Mouse (Mus musculus): Measurements from ENCODE around the gene Naa40. TPM values are rescaled to one million over a fixed set of nuclear protein-coding genes. Genes with fewer than 3 reads are reported as not detected.

The Naa40 gene
- polyA plus RNA-seq, 1 experiment from 2014 or later: 59.6 TPM

DNA sequence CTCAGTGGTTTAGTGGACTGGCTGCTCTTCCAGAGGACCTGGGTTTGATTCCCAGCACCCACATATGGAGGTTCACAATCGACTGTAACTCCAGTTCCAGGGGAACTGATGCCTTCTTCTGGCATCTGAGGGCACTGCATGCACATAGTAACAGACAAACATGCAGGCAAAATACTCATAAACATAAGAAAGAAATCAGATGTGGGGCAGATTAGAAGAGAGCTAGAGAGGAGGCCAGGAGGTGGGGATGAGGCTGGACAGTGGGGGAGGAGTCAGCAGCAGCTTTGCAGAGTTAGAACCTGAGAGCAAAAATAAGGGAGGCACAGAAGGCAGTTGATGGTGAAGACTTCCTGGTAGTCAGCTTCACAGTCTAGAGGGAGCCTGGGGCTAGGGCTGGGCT lies 21.6 kb upstream of the Naa40 start:
- Histone ChIP-seq H3K9ac (replicated peaks) (no peak overlapping the region), H3K9me3 (replicated peaks) (no peaks in the 10 kb centered on the region), H3K4me2 (no peak overlapping the region), H3K36me3 (no peaks in the 10 kb centered on the region), H3K27me3 (replicated peaks) (no peaks in the 10 kb centered on the region), H3K4me3 (replicated peaks) (no peak overlapping the region), H3K4me1 (peaks cover 35% of the 10 kb centered on the region), H3K27ac (replicated peaks) (no peak overlapping the region)
- 97% methylated on average over 1 of the region's 1 CpGs for WGBS
- no peak for ATAC-seq (ENCODE audit: low FRiP score)

DNA sequence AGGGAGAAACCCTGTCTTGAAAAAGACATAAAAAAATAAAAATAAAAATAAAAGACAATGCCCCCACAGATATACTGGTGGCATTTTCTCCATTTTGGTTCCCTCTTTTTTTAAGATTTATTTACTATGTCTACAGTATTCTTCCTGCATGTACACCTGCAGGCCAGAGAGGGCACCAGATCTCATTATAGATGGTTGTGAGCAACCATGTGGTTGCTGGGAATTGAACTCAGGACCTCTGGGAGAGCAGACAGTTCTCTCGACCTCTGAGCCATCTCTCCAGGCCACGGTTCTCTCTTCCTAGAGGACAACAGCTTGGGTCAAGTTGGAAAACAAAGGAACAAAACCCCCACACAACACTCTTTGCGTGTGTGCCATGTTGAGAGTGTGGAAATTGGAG lies 21.0 kb upstream of the Naa40 start:
- H3K9me3 ChIP-seq (replicated peaks): no peaks in the 10 kb centered on the region
- H3K27me3 ChIP-seq (replicated peaks): no peaks in the 10 kb centered on the region
- H3K27ac ChIP-seq (replicated peaks): no peak overlapping the region
- no peak overlapping the region for H3K9ac ChIP-seq (replicated peaks)
- peaks cover 29% of the 10 kb centered on the region for H3K4me1 ChIP-seq
- WGBS: 93% methylated on average over 3 of the region's 3 CpGs
- no peak overlapping the region for H3K4me2 ChIP-seq
- H3K36me3 ChIP-seq: no peaks in the 10 kb centered on the region
- no peak for ATAC-seq (ENCODE audit: low FRiP score)
- H3K4me3 ChIP-seq (replicated peaks): no peak overlapping the region

DNA sequence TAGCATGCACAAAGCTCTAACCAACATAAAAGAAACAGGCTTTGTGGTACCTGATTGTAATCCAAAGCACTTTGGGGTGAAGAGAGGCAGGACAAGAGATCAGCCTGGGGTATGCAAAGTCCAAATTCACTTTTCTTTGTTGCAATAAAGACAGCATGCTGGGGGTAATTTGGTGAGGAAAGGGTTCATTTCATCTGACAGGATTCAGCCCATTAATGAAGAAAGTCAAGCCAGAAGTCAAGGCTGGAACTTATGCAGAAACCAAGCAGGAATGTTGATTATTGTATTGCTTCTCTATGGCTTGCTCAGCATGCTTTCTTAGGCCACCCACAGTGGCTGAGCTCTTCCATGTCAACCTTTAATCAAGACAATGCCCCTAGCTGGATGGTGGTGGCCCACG lies 20.5 kb upstream of the Naa40 start:
- no peaks in the 10 kb centered on the region for H3K36me3 ChIP-seq
- H3K9me3 ChIP-seq (replicated peaks): no peaks in the 10 kb centered on the region
- ATAC-seq (ENCODE audit: low FRiP score): no peak
- no peak overlapping the region for H3K4me3 ChIP-seq (replicated peaks)
- WGBS: 88% methylated on average over 1 of the region's 1 CpGs
- no peak overlapping the region for H3K4me2 ChIP-seq
- H3K9ac ChIP-seq (replicated peaks): no peak overlapping the region
- no peaks in the 10 kb centered on the region for H3K27me3 ChIP-seq (replicated peaks)
- peaks cover 24% of the 10 kb centered on the region for H3K4me1 ChIP-seq
- H3K27ac ChIP-seq (replicated peaks): no peak overlapping the region

DNA sequence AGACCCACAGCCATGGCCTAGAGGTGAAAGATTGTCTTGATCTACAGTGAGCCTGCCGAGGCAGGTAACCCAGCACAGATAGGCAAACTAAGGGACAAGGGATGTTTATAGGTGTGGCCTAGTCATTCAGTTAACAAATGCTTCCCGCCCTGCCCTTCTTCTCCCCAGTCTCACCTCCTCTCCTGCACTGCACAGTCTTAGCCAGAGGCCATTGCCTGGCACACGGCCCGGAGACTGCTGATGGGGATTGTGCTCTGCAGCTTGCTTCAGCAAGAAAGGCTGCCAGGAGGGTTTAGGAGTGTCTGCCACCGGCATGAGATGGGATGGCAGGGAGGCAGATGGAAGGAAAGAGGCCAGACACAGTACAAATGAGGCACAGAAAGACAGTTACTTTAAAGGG lies 16.9 kb upstream of the Naa40 start:
- WGBS: 77% methylated on average over 5 of the region's 5 CpGs
- Histone ChIP-seq H3K4me1 (no peaks in the 10 kb centered on the region), H3K9me3 (replicated peaks) (no peaks in the 10 kb centered on the region), H3K27me3 (replicated peaks) (no peaks in the 10 kb centered on the region), H3K36me3 (no peaks in the 10 kb centered on the region), H3K9ac (replicated peaks) (no peak overlapping the region), H3K4me2 (no peak overlapping the region), H3K4me3 (replicated peaks) (no peak overlapping the region), H3K27ac (replicated peaks) (no peak overlapping the region)
- no peak for ATAC-seq (ENCODE audit: low FRiP score)

DNA sequence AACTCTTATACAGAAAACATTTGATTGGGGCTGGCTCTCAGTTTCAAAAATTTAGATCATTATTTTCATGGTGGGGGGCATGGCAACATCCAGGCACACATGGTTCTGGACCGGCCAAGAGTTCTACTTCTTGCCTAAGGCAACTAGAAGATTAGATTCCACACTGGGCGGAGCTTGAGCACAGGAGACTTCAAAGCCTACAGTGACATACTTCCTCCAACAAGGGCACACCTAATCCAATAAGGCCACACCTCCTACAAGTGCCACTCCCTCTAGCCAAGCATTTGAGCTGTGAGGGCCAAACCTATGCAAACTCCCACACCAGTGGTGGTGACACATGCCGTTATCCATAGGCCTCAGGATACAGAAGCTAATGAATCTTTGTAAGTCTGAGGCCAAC lies 5.0 kb upstream of the Naa40 start:
- H3K36me3 ChIP-seq: no peaks in the 10 kb centered on the region
- H3K4me1 ChIP-seq: peaks cover 6% of the 10 kb centered on the region
- no peak overlapping the region for H3K4me2 ChIP-seq
- no peak for ATAC-seq (ENCODE audit: low FRiP score)
- 0 out of 2 replicates have a peak, but pooled peaks cover 3% of the 10 kb centered on the region for H3K27me3 ChIP-seq (replicated peaks)
- no peak overlapping the region for H3K4me3 ChIP-seq (replicated peaks)
- no peak overlapping the region for H3K9ac ChIP-seq (replicated peaks)
- WGBS: 84% methylated on average over 3 of the region's 3 CpGs
- H3K9me3 ChIP-seq (replicated peaks): no peaks in the 10 kb centered on the region
- no peak overlapping the region for H3K27ac ChIP-seq (replicated peaks)

DNA sequence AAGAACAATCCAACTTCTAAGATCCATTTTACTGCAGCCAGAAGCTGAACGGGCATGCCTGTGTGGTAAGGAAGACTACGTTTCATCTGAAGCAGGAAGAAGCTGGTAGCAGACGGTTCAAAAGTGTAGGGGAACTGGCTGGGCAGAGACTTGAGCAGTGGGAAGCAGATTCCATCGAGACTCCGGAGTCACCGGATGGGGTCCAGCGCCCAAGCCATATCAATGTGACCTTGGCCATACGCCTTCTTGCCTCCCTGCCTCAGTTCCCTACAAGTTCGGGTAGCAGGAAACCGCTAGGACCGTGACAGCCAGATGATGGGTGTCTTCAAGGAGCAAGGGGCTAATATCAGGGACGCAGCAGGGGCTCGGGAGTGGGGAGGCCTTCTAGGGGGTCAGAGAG lies 692 bp downstream of the Naa40 start:
- 1% methylated on average over 13 of the region's 13 CpGs for WGBS
- H3K27me3 ChIP-seq (replicated peaks): 0 out of 2 replicates have a peak, but pooled peaks cover 3% of the 10 kb centered on the region
- ATAC-seq (ENCODE audit: low FRiP score): no peak
- H3K36me3 ChIP-seq: no peaks in the 10 kb centered on the region
- H3K9ac ChIP-seq (replicated peaks): peak overlapping the region; percentile 73
- no peaks in the 10 kb centered on the region for H3K9me3 ChIP-seq (replicated peaks)
- H3K4me3 ChIP-seq (replicated peaks): peak overlapping the region; percentile 56
- peak overlapping the region; percentile 97 for H3K4me2 ChIP-seq
- H3K4me1 ChIP-seq: peaks cover 35% of the 10 kb centered on the region
- peak overlapping the region; percentile 83 for H3K27ac ChIP-seq (replicated peaks)

DNA sequence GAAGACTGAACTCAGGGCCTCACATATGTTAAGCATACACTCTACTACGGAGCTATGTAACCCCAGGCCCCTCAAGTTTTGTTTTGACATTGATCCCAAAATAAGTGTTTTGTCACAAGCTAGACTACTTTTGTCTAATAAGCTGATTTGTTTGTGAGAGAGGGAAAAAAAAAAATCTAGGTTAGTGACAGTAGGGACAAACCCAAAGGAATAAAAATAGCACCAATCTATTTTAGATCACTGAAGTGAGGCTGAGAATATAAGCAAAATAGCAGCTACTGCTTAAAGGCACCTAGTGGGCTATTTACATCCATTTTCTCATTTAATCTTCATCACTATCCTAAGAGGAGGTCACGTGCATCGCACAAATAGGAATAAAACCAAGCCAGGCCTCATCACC lies 1.4 kb downstream of the Naa40 start:
- Histone ChIP-seq H3K9ac (replicated peaks) (peak overlapping the region; percentile 73), H3K4me3 (replicated peaks) (peak overlapping the region; percentile 56), H3K4me1 (peaks cover 38% of the 10 kb centered on the region), H3K36me3 (0 out of 2 replicates have a peak, but pooled peaks cover under 1% of the 10 kb centered on the region), H3K27me3 (replicated peaks) (0 out of 2 replicates have a peak, but pooled peaks cover 3% of the 10 kb centered on the region), H3K9me3 (replicated peaks) (no peaks in the 10 kb centered on the region), H3K27ac (replicated peaks) (no peak overlapping the region), H3K4me2 (peak overlapping the region; percentile 97)
- 92% methylated on average over 3 of the region's 3 CpGs for WGBS
- no peak for ATAC-seq (ENCODE audit: low FRiP score)

DNA sequence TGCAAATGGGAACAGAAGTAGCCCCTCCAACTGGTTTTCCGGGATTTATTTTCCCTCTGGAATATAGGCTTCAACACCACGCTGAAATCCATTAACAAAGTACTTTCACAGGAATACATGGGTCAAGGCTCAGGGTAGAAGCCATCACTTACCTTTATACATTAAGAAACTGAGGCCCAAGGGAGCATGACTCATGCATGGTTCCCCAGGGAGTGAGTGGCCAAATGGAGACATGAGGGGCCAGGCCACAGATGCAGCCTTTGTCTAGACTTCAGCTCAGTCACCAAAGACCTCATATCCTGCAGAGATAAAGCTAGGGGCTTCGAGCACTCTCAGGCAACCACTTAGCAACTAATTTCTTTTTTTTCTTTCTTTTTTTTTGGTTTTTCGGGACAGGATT lies 4.2 kb downstream of the Naa40 start:
- H3K9me3 ChIP-seq (replicated peaks): no peaks in the 10 kb centered on the region
- no peak overlapping the region for H3K27ac ChIP-seq (replicated peaks)
- no peaks in the 10 kb centered on the region for H3K27me3 ChIP-seq (replicated peaks)
- 77% methylated on average over 4 of the region's 4 CpGs for WGBS
- H3K4me1 ChIP-seq: peaks cover 38% of the 10 kb centered on the region
- H3K9ac ChIP-seq (replicated peaks): no peak overlapping the region
- ATAC-seq (ENCODE audit: low FRiP score): no peak
- peaks cover 23% of the 10 kb centered on the region for H3K36me3 ChIP-seq
- no peak overlapping the region for H3K4me2 ChIP-seq
- no peak overlapping the region for H3K4me3 ChIP-seq (replicated peaks)

DNA sequence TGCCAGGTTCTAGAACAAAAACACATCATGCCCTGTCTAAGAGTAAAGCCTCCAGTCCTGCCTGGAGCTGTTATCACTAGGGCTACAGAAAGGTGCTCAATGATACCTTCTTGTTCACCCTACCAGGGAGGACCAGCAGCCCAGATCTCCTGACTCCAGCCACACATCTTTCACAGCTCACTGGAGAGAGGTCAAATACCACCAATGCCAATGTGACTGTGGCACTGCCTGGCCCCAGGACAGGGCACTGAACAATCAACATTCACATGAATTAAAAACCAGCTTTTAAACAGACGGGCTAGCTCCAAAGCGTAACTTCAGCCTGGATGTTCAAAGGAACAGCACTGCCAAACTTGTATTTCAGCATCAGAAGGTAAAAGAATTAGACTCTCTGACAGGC lies 5.0 kb downstream of the Naa40 start:
- WGBS: 95% methylated on average over 2 of the region's 2 CpGs

DNA sequence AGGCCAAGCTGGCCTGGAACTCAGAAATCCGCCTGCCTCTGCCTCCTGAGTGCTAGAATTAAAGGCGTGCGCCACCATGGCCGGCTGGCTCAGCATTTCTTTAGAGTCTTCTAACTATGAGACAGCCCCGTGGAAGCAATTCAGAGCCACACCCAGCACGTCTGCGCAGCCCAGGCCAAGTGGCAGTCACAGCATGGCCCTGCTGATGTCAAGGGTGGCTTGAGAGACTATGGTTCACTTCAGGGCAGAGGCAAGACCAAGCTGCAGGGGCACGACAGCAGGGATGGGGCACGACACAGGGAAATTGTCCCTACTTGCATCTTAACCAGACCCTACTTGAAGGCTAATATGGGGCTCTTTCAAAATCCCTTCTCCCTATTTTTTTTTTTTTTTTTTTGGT lies 5.5 kb downstream of the Naa40 start:
- Histone ChIP-seq H3K9me3 (replicated peaks) (no peaks in the 10 kb centered on the region), H3K4me1 (peaks cover 32% of the 10 kb centered on the region), H3K27ac (replicated peaks) (no peak overlapping the region), H3K9ac (replicated peaks) (no peak overlapping the region), H3K4me3 (replicated peaks) (no peak overlapping the region), H3K27me3 (replicated peaks) (no peaks in the 10 kb centered on the region), H3K36me3 (peaks cover 36% of the 10 kb centered on the region), H3K4me2 (no peak overlapping the region)
- WGBS: 93% methylated on average over 9 of the region's 9 CpGs
- no peak for ATAC-seq (ENCODE audit: low FRiP score)

More for the DNA sequence above, 5.0 kb downstream of the Naa40 start:
- H3K27me3 ChIP-seq (replicated peaks): no peaks in the 10 kb centered on the region
- no peaks in the 10 kb centered on the region for H3K9me3 ChIP-seq (replicated peaks)
- no peak for ATAC-seq (ENCODE audit: low FRiP score)
- peaks cover 32% of the 10 kb centered on the region for H3K4me1 ChIP-seq
- H3K4me2 ChIP-seq: no peak overlapping the region
- H3K4me3 ChIP-seq (replicated peaks): no peak overlapping the region
- H3K27ac ChIP-seq (replicated peaks): no peak overlapping the region
- H3K9ac ChIP-seq (replicated peaks): no peak overlapping the region
- H3K36me3 ChIP-seq: peaks cover 30% of the 10 kb centered on the region

DNA sequence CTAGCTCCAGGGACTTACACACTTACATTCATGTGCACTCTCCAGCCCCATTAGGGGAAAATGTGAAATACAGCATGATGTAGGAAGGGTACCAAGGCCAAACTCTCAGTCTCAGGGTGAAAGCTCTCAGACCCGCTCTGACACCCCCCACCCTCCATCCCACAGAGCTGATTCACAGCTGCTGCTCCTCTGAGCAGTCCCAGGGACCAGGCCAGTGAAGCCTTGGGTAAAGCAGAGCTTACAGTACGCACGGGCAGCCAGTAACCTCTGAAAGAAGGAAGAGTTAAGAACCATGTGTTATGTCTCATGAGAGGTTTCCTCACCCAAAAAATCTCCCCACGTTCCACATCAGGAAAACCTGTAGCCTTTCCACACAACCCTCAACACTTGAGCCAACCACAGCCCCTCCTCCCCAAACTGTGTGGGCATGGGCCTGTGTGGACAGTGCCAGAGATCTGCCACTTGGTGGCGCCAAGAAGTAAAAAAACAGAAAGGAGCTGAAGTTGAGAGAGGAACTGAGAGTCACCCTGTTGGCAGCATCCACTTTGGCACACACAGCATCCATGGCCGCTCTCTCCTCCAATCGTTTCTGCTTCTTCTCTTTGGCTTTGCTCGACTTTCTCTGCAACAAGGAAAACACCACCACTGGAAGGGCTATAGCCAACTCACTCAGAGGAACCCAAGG lies 6.3 kb downstream of the Naa40 start:
- Histone ChIP-seq H3K27ac (replicated peaks) (peak overlapping the region; percentile 60; the same call in 1 of the 2 replicates), H3K9ac (replicated peaks) (no peak overlapping the region), H3K4me3 (replicated peaks) (no peak overlapping the region), H3K36me3 (peaks cover 42% of the 10 kb centered on the region), H3K9me3 (replicated peaks) (no peaks in the 10 kb centered on the region), H3K27me3 (replicated peaks) (no peaks in the 10 kb centered on the region), H3K4me1 (peaks cover 24% of the 10 kb centered on the region), H3K4me2 (no peak overlapping the region)
- ATAC-seq (ENCODE audit: low FRiP score): peak; percentile 90
- 52% methylated on average over 8 of the region's 8 CpGs for WGBS

DNA sequence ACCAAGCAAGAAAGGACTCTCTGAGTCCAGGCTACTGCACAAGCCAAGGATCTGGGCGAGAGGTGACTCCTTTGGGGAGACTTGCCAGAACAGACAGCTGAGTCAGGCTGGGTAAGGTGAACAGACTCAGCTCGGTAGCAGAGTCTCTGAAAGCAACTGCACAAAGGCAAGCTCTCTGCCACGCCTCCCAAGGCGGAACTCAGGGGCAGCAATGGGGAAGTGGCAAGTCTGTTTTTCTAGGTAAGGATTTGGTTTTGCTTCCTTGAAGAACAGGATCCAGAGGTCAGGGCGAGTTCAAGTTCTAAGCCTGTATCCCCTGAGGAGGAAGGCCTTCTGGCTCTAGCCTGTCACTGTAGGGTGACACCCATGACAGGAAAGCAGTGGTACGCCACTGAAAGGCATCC lies 14.5 kb downstream of the Naa40 start:
- Histone ChIP-seq H3K4me3 (replicated peaks) (no peak overlapping the region), H3K27ac (replicated peaks) (no peak overlapping the region), H3K9ac (replicated peaks) (no peak overlapping the region), H3K4me1 (no peaks in the 10 kb centered on the region), H3K9me3 (replicated peaks) (no peaks in the 10 kb centered on the region), H3K36me3 (peaks cover 57% of the 10 kb centered on the region), H3K4me2 (no peak overlapping the region), H3K27me3 (replicated peaks) (no peaks in the 10 kb centered on the region)
- ATAC-seq (ENCODE audit: low FRiP score): no peak
- 84% methylated on average over 6 of the region's 6 CpGs for whole genome bisulfite sequencing
